In the genomic region with DNA sequence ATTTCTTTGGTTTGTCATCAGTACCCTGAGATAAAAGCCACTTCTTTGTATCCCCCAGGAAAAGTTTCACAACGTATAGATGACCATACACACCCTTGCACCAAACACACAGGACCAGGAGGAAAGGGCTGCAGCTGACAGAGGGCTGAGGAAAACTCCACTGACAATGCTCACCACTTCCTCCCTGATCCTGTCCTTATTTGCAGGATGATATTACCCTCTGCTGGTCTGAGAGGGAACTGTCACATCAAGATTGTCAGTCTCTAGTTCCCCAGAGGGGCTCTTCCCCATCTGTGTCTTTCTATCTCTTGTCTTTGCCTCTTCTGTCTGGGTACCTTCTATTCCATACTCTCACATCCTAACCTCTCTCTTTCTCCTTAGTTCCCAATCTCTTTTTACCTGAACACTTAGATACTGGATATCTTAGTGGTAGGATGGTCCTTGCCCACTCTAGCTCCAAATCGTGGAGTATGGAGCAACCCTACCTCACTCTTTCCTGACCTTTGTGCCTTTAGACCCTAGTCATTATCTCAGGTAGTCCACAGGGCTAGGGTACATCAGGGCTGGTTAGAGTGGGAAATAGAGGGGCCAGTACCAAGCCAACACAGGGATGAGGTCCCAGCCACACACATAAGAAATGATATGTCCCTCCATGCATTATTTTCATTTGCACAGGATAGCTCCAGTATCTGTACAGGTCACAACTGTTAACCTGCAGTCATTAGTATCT, we compare ENCODE assay signal across 10 mouse cellular contexts. TPM values are rescaled to one million over a fixed set of nuclear protein-coding genes. Genes with fewer than 3 reads are reported as not detected.
DNase-seq lines count a peak whose midpoint lies in the region; ATAC-seq and TF ChIP-seq lines count a peak whose summit lies in the region.
"Had no signal": no experiment of that assay in that cellular context is flagged by ENCODE, and none has a peak within 500 bp of the region (broad histone marks: within the 10 kb centered on the region; RNA-seq: fewer than 3 reads in every experiment).

No protein-coding gene starts in this region.

- H3K27me3 ChIP-seq in neural tube, embryonic 13.5 days: no peaks in the 10 kb centered on the region
- H3K27me3 ChIP-seq: embryonic facial prominence, embryonic 13.5 days had no signal

- peaks cover 4% of the 10 kb centered on the region; the same call in 1 of the 2 replicates for H3K36me3 ChIP-seq in neural tube, embryonic 13.5 days

- H3K9me3 ChIP-seq in neural tube, embryonic 13.5 days: no peaks in the 10 kb centered on the region
- H3K9me3 ChIP-seq: embryonic facial prominence, embryonic 13.5 days had no signal

- intact Hi-C loops in left cerebral cortex, adult 2 months (cut with DNase I): loop anchor here (1.0 to 5.0 kb wide), 3 partner anchors 77 to 261 kb away; no protein-coding TSS in a partner anchor

- H3K4me1 ChIP-seq in neural tube, embryonic 13.5 days (replicated peaks): no peaks in the 10 kb centered on the region
- H3K4me1 ChIP-seq: embryonic facial prominence, embryonic 13.5 days had no signal

- peak; percentile 76 for TF ChIP-seq CTCF in left cerebral cortex, adult 2 months (IDR thresholded peaks at IDR 0.05)

- WGBS in neural tube, embryonic 13.5 days: 72% methylated on average over 2 of the region's 2 CpGs

- DNase-seq in left cerebral cortex, adult 2 months (ENCODE audit: extremely low spot score in 1 of 2, low spot score in 2 of 2): peak; percentile 35 to 36
- DNase-seq in left cerebral cortex, adult 8-10 months (ENCODE audit: low spot score in 2 of 2): no peak
- DNase-seq in MEL-GATA-1-ER (ENCODE audit: extremely low read depth, low read depth): peak; percentile 26
- peak; percentile 72 to 78 for DNase-seq in cerebellum, postnatal 14 days
- DNase-seq in layer of hippocampus, postnatal 14 days (ENCODE audit: low spot score in 2 of 2): peak; percentile 47 to 73

- no peak overlapping the region for H3K4me2 ChIP-seq in neural tube, embryonic 13.5 days
- H3K4me2 ChIP-seq: embryonic facial prominence, embryonic 13.5 days had no signal

- H3K4me3 ChIP-seq in left cerebral cortex, adult 2 months: no peak overlapping the region
- no peak overlapping the region for H3K4me3 ChIP-seq in neural tube, embryonic 13.5 days
- H3K4me3 ChIP-seq: embryonic facial prominence, embryonic 13.5 days had no signal

- H3K9ac ChIP-seq in neural tube, embryonic 13.5 days: no peak overlapping the region
- H3K9ac ChIP-seq: embryonic facial prominence, embryonic 13.5 days had no signal

- ATAC-seq in hematopoietic stem cell, adult 5-6 weeks (replicated peaks in 1 of 2; ENCODE audit: insufficient read depth in 1 of 2, low FRiP score in 2 of 2, low TSS enrichment in 1 of 2, low read depth in 1 of 2, poor library complexity in 2 of 2, severe bottlenecking in 2 of 2): peak; percentile 67 to 84
- ATAC-seq in neural tube, embryonic 13.5 days (ENCODE audit: low read depth): peak; percentile 71
- ATAC-seq in erythroblast, adult 5-6 weeks (replicated peaks; ENCODE audit: low FRiP score, poor library complexity, severe bottlenecking): no peak

- no peak overlapping the region for H3K27ac ChIP-seq in left cerebral cortex, adult 2 months
- no peak overlapping the region for H3K27ac ChIP-seq in neural tube, embryonic 13.5 days (replicated peaks)
- H3K27ac ChIP-seq: embryonic facial prominence, embryonic 13.5 days; macrophage had no signal

RNA-seq across cellular contexts. Expression of a gene that starts 29.7 kb away (rescaled TPM):
- 1 to 10 TPM in 1 of 2 experiments, under 1 TPM in 1; 0.38 to 1.1 TPM for total RNA-seq in left cerebral cortex, adult 2 months (2021)
- 1 to 10 TPM in 1 of 4 experiments, under 1 TPM in 3; 0.37 to 2.4 (median 0.70) TPM for total RNA-seq in left cerebral cortex, adult 8-10 months (2022)
- 24.4 and 32.6 TPM in 2 replicates for total RNA-seq in hematopoietic stem cell, adult 5-6 weeks (2017)
- total RNA-seq in layer of hippocampus, postnatal 14 days (2021): 1 to 10 TPM in 1 of 2 experiments, under 1 TPM in 1; 0.78 to 2.0 TPM
- 12.1 and 15.9 TPM in 2 replicates for polyA plus RNA-seq in neural tube, embryonic 13.5 days (2015; fragmentation: Nextera tagmentation; extraction: Ambion mirVana)
- total RNA-seq in erythroblast, adult 5-6 weeks (2015; ENCODE audit: low replicate concordance): 6.1 and 6.5 TPM in 2 replicates
- total RNA-seq in erythroblast, adult 5-6 weeks (2017; ENCODE audit: low replicate concordance): 11.7 and 14.9 TPM in 2 replicates

RNA-seq across cellular contexts. Expression of a gene that starts 29.8 kb away (rescaled TPM):
- 10 to 100 TPM; 84.2 to 88.7 TPM for total RNA-seq in left cerebral cortex, adult 2 months (2021)
- total RNA-seq in left cerebral cortex, adult 8-10 months (2022): 10 to 100 TPM; 75.5 to 86.0 (median 76.3) TPM
- 106 and 107 TPM in 2 replicates for total RNA-seq in hematopoietic stem cell, adult 5-6 weeks (2017)
- total RNA-seq in layer of hippocampus, postnatal 14 days (2021): 100 to 1,000 TPM; 102 to 103 TPM
- polyA plus RNA-seq in neural tube, embryonic 13.5 days (2015; fragmentation: Nextera tagmentation; extraction: Ambion mirVana): 91.4 and 94.2 TPM in 2 replicates
- total RNA-seq in erythroblast, adult 5-6 weeks (2015; ENCODE audit: low replicate concordance): 12.3 and 17.1 TPM in 2 replicates
- 32.5 and 37.6 TPM in 2 replicates for total RNA-seq in erythroblast, adult 5-6 weeks (2017; ENCODE audit: low replicate concordance)

RNA-seq across cellular contexts. Expression of a gene that starts 55.8 kb away (rescaled TPM):
- not detected for total RNA-seq in left cerebral cortex, adult 2 months (2021)
- total RNA-seq in left cerebral cortex, adult 8-10 months (2022): not detected
- total RNA-seq in hematopoietic stem cell, adult 5-6 weeks (2017): not detected in 2 replicates
- total RNA-seq in layer of hippocampus, postnatal 14 days (2021): not detected
- not detected in 2 replicates for polyA plus RNA-seq in neural tube, embryonic 13.5 days (2015; fragmentation: Nextera tagmentation; extraction: Ambion mirVana)
- not detected in 2 replicates for total RNA-seq in erythroblast, adult 5-6 weeks (2015; ENCODE audit: low replicate concordance)
- total RNA-seq in erythroblast, adult 5-6 weeks (2017; ENCODE audit: low replicate concordance): not detected in 2 replicates
- polyA plus RNA-seq: embryonic facial prominence, embryonic 13.5 days; macrophage had no signal

Comparison
In these comparisons a context has a peak if more than half of its experiments do, and no peak if none do; other contexts are left out.
1. DNase-seq: peak in left cerebral cortex, adult 2 months (2 of 2), MEL-GATA-1-ER (single experiment), cerebellum, postnatal 14 days (2 of 2) and layer of hippocampus, postnatal 14 days (2 of 2); none in left cerebral cortex, adult 8-10 months (0 of 2).